Mouse (Mus musculus) ES-CJ7 (cell line): Measurements from ENCODE around the gene Gnai3.

Source experiments
- DNase-seq: peaks from one replicate; pipeline ENCODE4 v3.0.0; 2011; ENCODE audit warnings: low read depth, low spot score

Gnai3 gene

GRCm38 (mm10) chr3:108164091-108164490, 18.1 kb upstream of the Gnai3 start:
- no peak for DNase-seq

- DNase-seq, result no peak
Measured at GRCm38 (mm10) chr3:108158383-108159037, 12.6 kb upstream of the Gnai3 start.

- DNase-seq, result no peak
Measured at GRCm38 (mm10) chr3:108154656-108155055, 8.7 kb upstream of the Gnai3 start, which contains the start of gene Gpr61. Gene Gpr61, minus strand, starts transcription at chr3:108154882.

- no peak for DNase-seq
Measured at GRCm38 (mm10) chr3:108152290-108152689, 6.3 kb upstream of the Gnai3 start.

GRCm38 (mm10) chr3:108147386-108148235, 1.7 kb upstream of the Gnai3 start:
- DNase-seq, result peak; percentile 91

- DNase-seq, result no peak
Measured at GRCm38 (mm10) chr3:108146671-108147070, 725 bp upstream of the Gnai3 start.

GRCm38 (mm10) chr3:108140786-108141185, 5.2 kb downstream of the Gnai3 start:
- no peak for DNase-seq

GRCm38 (mm10) chr3:108139113-108139512, 6.8 kb downstream of the Gnai3 start:
- DNase-seq, result no peak

- no peak for DNase-seq
Measured at GRCm38 (mm10) chr3:108134701-108135100, 11.2 kb downstream of the Gnai3 start.

GRCm38 (mm10) chr3:108132484-108132883, 13.5 kb downstream of the Gnai3 start:
- DNase-seq, result no peak

GRCm38 (mm10) chr3:108131821-108132220, 14.1 kb downstream of the Gnai3 start:
- no peak for DNase-seq

GRCm38 (mm10) chr3:108131216-108131615, 14.7 kb downstream of the Gnai3 start:
- DNase-seq, result no peak

- DNase-seq, result no peak
Measured at GRCm38 (mm10) chr3:108129804-108130203, 16.1 kb downstream of the Gnai3 start.

GRCm38 (mm10) chr3:108129367-108129766, 16.6 kb downstream of the Gnai3 start:
- no peak for DNase-seq

- no peak for DNase-seq
Measured at GRCm38 (mm10) chr3:108128520-108128919, 17.4 kb downstream of the Gnai3 start.

GRCm38 (mm10) chr3:108126327-108126726, 19.6 kb downstream of the Gnai3 start:
- no peak for DNase-seq

- DNase-seq, result no peak
Measured at GRCm38 (mm10) chr3:108124131-108124530, 21.8 kb downstream of the Gnai3 start.

- no peak for DNase-seq
Measured at GRCm38 (mm10) chr3:108123242-108123641, 22.7 kb downstream of the Gnai3 start.

GRCm38 (mm10) chr3:108121101-108121500, 24.8 kb downstream of the Gnai3 start:
- DNase-seq, result no peak

- no peak for DNase-seq
Measured at GRCm38 (mm10) chr3:108117465-108117864, 28.5 kb downstream of the Gnai3 start.

- no peak for DNase-seq
Measured at GRCm38 (mm10) chr3:108113591-108114289, 32.2 kb downstream of the Gnai3 start.

GRCm38 (mm10) chr3:108112666-108113065, 33.3 kb downstream of the Gnai3 start:
- DNase-seq, result no peak
